Mouse (Mus musculus) limb, embryonic 10.5 days (tissue): ENCODE results near the gene Pgk1. TPM values are rescaled to one million over a fixed set of nuclear protein-coding genes. Genes with fewer than 3 reads are reported as not detected.

Source experiments
- DNase-seq: peaks from one replicate; pipeline ENCODE4 v3.0.0-alpha.2; 2017; ENCODE audit warnings: low spot score
- H3K27ac ChIP-seq: fragments of 300-500 bp; sonication (generic); 2 replicates; pipeline ENCODE4 v1.5.1; 2016; ENCODE audit warnings: mild to moderate bottlenecking
- H3K27me3 ChIP-seq: fragments of 300-500 bp; sonication (generic); 2 replicates; pipeline ENCODE4 v1.6.1; 2016; ENCODE audit warnings: low read depth, mild to moderate bottlenecking; ENCODE audit not compliant: poor library complexity, severe bottlenecking
- H3K36me3 ChIP-seq: fragments of 300-500 bp; sonication (generic); 2 replicates; pipeline ENCODE4 v1.6.1; 2016; ENCODE audit warnings: mild to moderate bottlenecking, moderate library complexity
- H3K4me1 ChIP-seq: fragments of 300-500 bp; sonication (generic); 2 replicates; pipeline ENCODE4 v1.6.1; 2016
- H3K4me3 ChIP-seq: fragments of 300-500 bp; sonication (generic); 2 replicates; pipeline ENCODE4 v1.5.1; 2016; ENCODE audit warnings: mild to moderate bottlenecking, moderate library complexity
- H3K9me3 ChIP-seq: fragments of 300-500 bp; sonication (generic); replicated peaks from 2 replicates; pipeline ENCODE4 v1.6.1; 2016; ENCODE audit warnings: mild to moderate bottlenecking
- WGBS: fragments of 180-500 bp; shearing (Covaris S2); methylation state at CpG from one replicate; pipeline ENCODE4 v1.1.7; 2016; 5-methylcytosine and 5-hydroxymethylcytosine counted together
- polyA plus RNA-seq: library from polyadenylated mRNA; unstranded; fragments of >200 nt; fragmentation: Nextera tagmentation; extraction: Ambion mirVana; gene quantifications from 2 replicates; pipeline ENCODE4 v1.2.1, GENCODE M21; 2016

Pgk1 gene
- polyA plus RNA-seq: 468 and 544 TPM in 2 replicates

GRCm38 (mm10) chrX:106186713-106187649 is at the start of gene Pgk1:
Pgk1 (plus strand) TSS chrX:106187100.
- Histone ChIP-seq H3K9me3 (no peaks in the 10 kb centered on the region), H3K4me3 (peak within 1 kb of the TSS; percentile 62), H3K4me1 (peaks cover 15% of the 10 kb centered on the region; the same call in 1 of the 2 replicates), H3K36me3 (peaks cover 26% of the 10 kb centered on the region), H3K27ac (peak within 1 kb of the TSS; percentile 88), H3K27me3 (peaks cover 51% of the 10 kb centered on the region)
- 8% methylated on average over 55 of the region's 55 CpGs for WGBS
- DNase-seq: peak; percentile 88

- 85% methylated on average over 13 of the region's 13 CpGs for WGBS
- H3K9me3 ChIP-seq: no peaks in the 10 kb centered on the region
- no peaks in the 10 kb centered on the region for H3K36me3 ChIP-seq
- H3K4me1 ChIP-seq: no peaks in the 10 kb centered on the region
- DNase-seq: no peak
- no peak overlapping the region for H3K4me3 ChIP-seq
- H3K27me3 ChIP-seq: peaks cover 53% of the 10 kb centered on the region
- no peak overlapping the region for H3K27ac ChIP-seq
Measured at GRCm38 (mm10) chrX:106139309-106140070, 47.4 kb upstream of the Pgk1 start.

GRCm38 (mm10) chrX:106142936-106143335 is 44.0 kb upstream of the Pgk1 start, which contains the start of gene Tlr13:
Tlr13 (plus strand) TSS chrX:106143204.
- Histone ChIP-seq H3K4me3 (no peak within 1 kb of the TSS), H3K4me1 (no peaks in the 10 kb centered on the region), H3K27me3 (peaks cover 56% of the 10 kb centered on the region), H3K36me3 (no peaks in the 10 kb centered on the region), H3K9me3 (no peaks in the 10 kb centered on the region), H3K27ac (no peak within 1 kb of the TSS)
- WGBS: 94% methylated on average over 6 of the region's 6 CpGs
- no peak for DNase-seq

- Histone ChIP-seq H3K27ac (no peak overlapping the region), H3K9me3 (no peaks in the 10 kb centered on the region), H3K4me1 (no peaks in the 10 kb centered on the region), H3K27me3 (peaks cover 65% of the 10 kb centered on the region), H3K36me3 (no peaks in the 10 kb centered on the region), H3K4me3 (no peak overlapping the region)
- WGBS: 85% methylated on average over 1 of the region's 1 CpGs
- DNase-seq: no peak
Measured at GRCm38 (mm10) chrX:106148185-106148584, 38.7 kb upstream of the Pgk1 start.

- peaks cover 67% of the 10 kb centered on the region for H3K27me3 ChIP-seq
- no peak overlapping the region for H3K27ac ChIP-seq
- no peaks in the 10 kb centered on the region for H3K36me3 ChIP-seq
- H3K9me3 ChIP-seq: no peaks in the 10 kb centered on the region
- no peaks in the 10 kb centered on the region for H3K4me1 ChIP-seq
- no peak overlapping the region for H3K4me3 ChIP-seq
- no peak for DNase-seq
- 87% methylated on average over 3 of the region's 3 CpGs for WGBS
Measured at GRCm38 (mm10) chrX:106149460-106149859, 37.4 kb upstream of the Pgk1 start.

- no peak for DNase-seq
- H3K4me3 ChIP-seq: no peak overlapping the region
- H3K9me3 ChIP-seq: no peaks in the 10 kb centered on the region
- H3K27me3 ChIP-seq: peaks cover 79% of the 10 kb centered on the region
- H3K4me1 ChIP-seq: no peaks in the 10 kb centered on the region
- H3K27ac ChIP-seq: no peak overlapping the region
- H3K36me3 ChIP-seq: no peaks in the 10 kb centered on the region
Measured at GRCm38 (mm10) chrX:106154180-106154586, 32.7 kb upstream of the Pgk1 start.

- Histone ChIP-seq H3K4me1 (no peaks in the 10 kb centered on the region), H3K4me3 (no peak overlapping the region), H3K27ac (no peak overlapping the region), H3K27me3 (peaks cover 74% of the 10 kb centered on the region), H3K36me3 (no peaks in the 10 kb centered on the region), H3K9me3 (no peaks in the 10 kb centered on the region)
- no peak for DNase-seq
- WGBS: 80% methylated on average over 4 of the region's 4 CpGs
Measured at GRCm38 (mm10) chrX:106155892-106156291, 31.0 kb upstream of the Pgk1 start.

- Histone ChIP-seq H3K4me1 (no peaks in the 10 kb centered on the region), H3K27ac (no peak overlapping the region), H3K36me3 (no peaks in the 10 kb centered on the region), H3K4me3 (no peak overlapping the region), H3K27me3 (peaks cover 17% of the 10 kb centered on the region; the same call in 1 of the 2 replicates), H3K9me3 (no peaks in the 10 kb centered on the region)
- no peak for DNase-seq
- WGBS: 60% methylated on average over 5 of the region's 5 CpGs
Measured at GRCm38 (mm10) chrX:106163995-106164394, 22.9 kb upstream of the Pgk1 start.

- no peak for DNase-seq
- H3K9me3 ChIP-seq: no peaks in the 10 kb centered on the region
- no peaks in the 10 kb centered on the region for H3K36me3 ChIP-seq
- peaks cover 11% of the 10 kb centered on the region; the same call in 1 of the 2 replicates for H3K27me3 ChIP-seq
- no peak overlapping the region for H3K27ac ChIP-seq
- H3K4me1 ChIP-seq: no peaks in the 10 kb centered on the region
- WGBS: 86% methylated on average over 5 of the region's 5 CpGs
- no peak overlapping the region for H3K4me3 ChIP-seq
Measured at GRCm38 (mm10) chrX:106164555-106164954, 22.3 kb upstream of the Pgk1 start.

- 83% methylated on average over 1 of the region's 1 CpGs for WGBS
Measured at GRCm38 (mm10) chrX:106165089-106165488, 21.8 kb upstream of the Pgk1 start.

GRCm38 (mm10) chrX:106171106-106171852 is 15.6 kb upstream of the Pgk1 start:
- H3K27me3 ChIP-seq: peaks cover 5% of the 10 kb centered on the region; the same call in 1 of the 2 replicates
- WGBS: 23% methylated on average over 18 of the region's 18 CpGs
- H3K4me1 ChIP-seq: no peaks in the 10 kb centered on the region
- no peaks in the 10 kb centered on the region for H3K36me3 ChIP-seq
- peak; percentile 71 for DNase-seq
- H3K27ac ChIP-seq: peak overlapping the region; percentile 58
- no peaks in the 10 kb centered on the region for H3K9me3 ChIP-seq
- H3K4me3 ChIP-seq: peak overlapping the region; percentile 39

More at GRCm38 (mm10) chrX:106165089-106165488, 21.8 kb upstream of the Pgk1 start:
- no peak for DNase-seq
- H3K36me3 ChIP-seq: no peaks in the 10 kb centered on the region
- H3K4me1 ChIP-seq: no peaks in the 10 kb centered on the region
- H3K9me3 ChIP-seq: no peaks in the 10 kb centered on the region
- no peak overlapping the region for H3K4me3 ChIP-seq
- H3K27ac ChIP-seq: no peak overlapping the region
- peaks cover 7% of the 10 kb centered on the region; the same call in 1 of the 2 replicates for H3K27me3 ChIP-seq

- WGBS: 67% methylated on average over 5 of the region's 6 CpGs
Measured at GRCm38 (mm10) chrX:106171853-106172154, 15.1 kb upstream of the Pgk1 start.

More at GRCm38 (mm10) chrX:106171853-106172154, 15.1 kb upstream of the Pgk1 start:
- Histone ChIP-seq H3K4me3 (peak overlapping the region; percentile 39), H3K27me3 (peaks cover 9% of the 10 kb centered on the region; the same call in 1 of the 2 replicates), H3K36me3 (no peaks in the 10 kb centered on the region), H3K9me3 (no peaks in the 10 kb centered on the region), H3K4me1 (no peaks in the 10 kb centered on the region), H3K27ac (no peak overlapping the region)
- peak; percentile 31 for DNase-seq
